Mouse (Mus musculus) limb, embryonic 14.5 days (tissue): ENCODE measurements around the gene Gm17359. TPM values are rescaled to one million over a fixed set of nuclear protein-coding genes. Genes with fewer than 3 reads are reported as not detected.
A peak's percentile ranks its signal among the peaks of the same experiment; 100 is the strongest.
"Not testable (repeated sequence)": the region's sequence is repeated elsewhere in the genome, so short reads cannot be mapped to it uniquely, and the experiment has no call there.

ENCODE experiments used
- ATAC-seq: fragments of 200-750 bp; cut with Nextera tagmentation; 2 replicates; pipeline ENCODE4 v1.8.0; 2017; ENCODE audit warnings: low read depth, moderate number of reproducible peaks, moderate TSS enrichment; ENCODE audit not compliant: low FRiP score
- DNase-seq: peaks from one replicate; pipeline ENCODE4 v3.0.0-alpha.2; 2015; ENCODE audit warnings: low spot score
- H3K27ac ChIP-seq: fragments of 300-500 bp; sonication (generic); replicated peaks from 2 replicates; pipeline ENCODE4 v1.5.1; 2014; ENCODE audit warnings: low read depth, mild to moderate bottlenecking, low read length, moderate library complexity, mixed read lengths
- H3K27me3 ChIP-seq: fragments of 300-500 bp; sonication (generic); 2 replicates; pipeline ENCODE4 v1.6.1; 2014; ENCODE audit warnings: low read length, mixed read lengths; ENCODE audit not compliant: control insufficient read depth, insufficient read depth
- H3K36me3 ChIP-seq: fragments of 300-500 bp; sonication (generic); 2 replicates; pipeline ENCODE4 v1.6.1; 2014; ENCODE audit warnings: mild to moderate bottlenecking, low read length, moderate library complexity, mixed read lengths; ENCODE audit not compliant: control insufficient read depth, insufficient read depth
- H3K4me1 ChIP-seq: fragments of 300-500 bp; sonication (generic); 2 replicates; pipeline ENCODE4 v1.6.1; 2014; ENCODE audit warnings: antibody characterized with exemption, low read length, mixed read lengths; ENCODE audit not compliant: control insufficient read depth, insufficient read depth
- H3K4me2 ChIP-seq: fragments of 300-500 bp; sonication (generic); replicated peaks from 2 replicates; pipeline ENCODE4 v1.6.1; 2014; ENCODE audit warnings: low read depth, mild to moderate bottlenecking, low read length, moderate library complexity; ENCODE audit not compliant: severe bottlenecking
- H3K4me3 ChIP-seq: fragments of 300-500 bp; sonication (generic); replicated peaks from 2 replicates; pipeline ENCODE4 v1.5.1; 2014; ENCODE audit warnings: low read length
- H3K9ac ChIP-seq: fragments of 300-500 bp; sonication (generic); 2 replicates; pipeline ENCODE4 v1.6.1; 2014; ENCODE audit warnings: mild to moderate bottlenecking, low read depth, low read length, moderate library complexity; ENCODE audit not compliant: severe bottlenecking
- H3K9me3 ChIP-seq: fragments of 300-500 bp; sonication (generic); 2 replicates; pipeline ENCODE4 v1.6.1; 2016; ENCODE audit warnings: low read length; ENCODE audit not compliant: control insufficient read depth
- POLR2A ChIP-seq: fragments of 200-500 bp; IDR thresholded peaks from 2 replicates; pipeline ENCODE4 v1.8.0; 2012; ENCODE audit warnings: inconsistent platforms, mild to moderate bottlenecking, moderate library complexity, borderline replicate concordance; ENCODE audit not compliant: insufficient read depth, insufficient read length; ENCODE audit errors: extremely low read depth
- WGBS: fragments of 180-500 bp; shearing (Covaris S2); extraction: QIAGEN DNeasy Blood & Tissue Kit; methylation state at CpG from one replicate; pipeline ENCODE4 v1.1.7; 2014; 5-methylcytosine and 5-hydroxymethylcytosine counted together
- polyA plus RNA-seq, 2 experiments: library from polyadenylated mRNA; depleted of rRNA in 1 of 2; stranded (reverse) in 1 of 2; unstranded in 1 of 2; fragments of >200 nt; fragmentation: Nextera tagmentation in 1 of 2; extraction: Ambion mirVana in 1 of 2; gene quantifications; 2 replicates each; pipeline versions ENCODE4 v1.2.1 to v1.2.3; 2012 to 2014

The Gm17359 gene
- polyA plus RNA-seq, 2 experiments: not detected

DNA sequence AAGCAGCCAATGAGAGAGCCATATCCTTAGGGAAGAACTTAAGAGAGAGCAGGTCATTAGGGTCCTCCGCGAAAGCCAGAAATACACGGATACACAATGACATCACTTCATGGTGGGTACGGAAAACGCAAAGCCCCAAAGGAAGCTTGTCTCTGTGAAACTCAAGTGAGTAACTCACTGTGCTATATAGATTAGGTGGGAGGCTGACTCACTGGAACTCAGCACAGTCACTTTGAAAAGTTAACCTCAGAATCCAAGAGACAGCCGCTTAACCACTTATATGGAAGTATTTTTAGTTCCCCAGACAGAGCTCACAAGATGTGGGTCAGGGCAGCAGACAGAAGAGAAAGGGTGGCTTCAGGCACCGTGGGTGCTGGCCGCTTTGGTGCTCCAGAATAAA is 108.6 kb downstream of the Gm17359 start:
- DNase-seq (no peak), ATAC-seq (no peak)
- Histone ChIP-seq H3K27ac (no peak overlapping the region), H3K36me3 (no peaks in the 10 kb centered on the region), H3K9me3 (no peaks in the 10 kb centered on the region), H3K27me3 (no peaks in the 10 kb centered on the region), H3K4me1 (0 out of 2 replicates have a peak, but pooled peaks cover 3% of the 10 kb centered on the region), H3K4me2 (no peak overlapping the region), H3K9ac (no peak overlapping the region), H3K4me3 (no peak overlapping the region)
- TF ChIP-seq POLR2A: no peak
- WGBS: 85% methylated on average over 8 of the region's 8 CpGs

DNA sequence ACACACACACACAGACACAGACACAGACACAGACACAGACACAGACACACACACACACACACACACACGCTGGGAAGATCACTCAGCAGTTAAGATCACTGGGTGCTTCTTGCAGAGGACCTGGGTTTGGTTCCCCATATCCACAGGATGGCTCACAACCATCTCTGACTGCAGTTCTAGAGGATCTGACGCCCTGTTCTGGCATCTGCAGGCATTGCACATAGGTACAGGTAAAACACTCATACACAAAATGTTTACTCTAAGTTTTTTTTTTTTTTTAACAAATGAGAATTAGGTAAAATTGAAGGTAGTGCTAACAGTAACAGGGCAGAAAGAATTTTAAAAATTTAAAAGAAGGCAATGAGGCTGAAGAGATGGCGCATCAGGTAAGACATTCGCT is 109.7 kb downstream of the Gm17359 start:
- H3K27me3 ChIP-seq: no peaks in the 10 kb centered on the region
- no peaks in the 10 kb centered on the region for H3K36me3 ChIP-seq
- WGBS: 92% methylated on average over 4 of the region's 4 CpGs
- no peak for TF ChIP-seq POLR2A
- H3K4me1 ChIP-seq: 0 out of 2 replicates have a peak, but pooled peaks cover 3% of the 10 kb centered on the region
- H3K4me2 ChIP-seq: no peak overlapping the region
- H3K9ac ChIP-seq: no peak overlapping the region
- no peak overlapping the region for H3K27ac ChIP-seq
- no peak overlapping the region for H3K4me3 ChIP-seq
- DNase-seq (no peak), ATAC-seq (no peak)
- H3K9me3 ChIP-seq: no peaks in the 10 kb centered on the region

DNA sequence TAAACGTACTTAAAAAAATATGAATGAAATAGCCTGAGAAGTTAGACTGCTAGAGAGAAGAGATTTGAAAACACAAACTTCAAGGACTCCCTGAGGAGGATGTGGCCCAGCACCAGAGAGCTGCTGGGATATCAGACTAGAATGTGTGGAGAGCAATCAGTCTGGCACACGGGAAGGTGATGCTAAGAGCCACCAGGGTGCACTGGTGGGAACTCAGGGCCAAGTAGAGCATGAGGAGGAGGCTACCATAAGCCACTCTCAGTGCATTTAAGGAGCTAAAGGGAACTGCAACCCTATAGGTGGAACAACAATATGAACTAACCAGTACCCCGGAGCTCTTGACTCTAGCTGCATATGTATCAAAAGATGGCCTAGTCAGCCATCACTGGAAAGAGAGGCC is 110.2 kb downstream of the Gm17359 start:
- not testable (repeated sequence) for H3K27ac ChIP-seq, ATAC-seq, H3K4me2 ChIP-seq, DNase-seq, H3K27me3 ChIP-seq, H3K4me3 ChIP-seq, H3K36me3 ChIP-seq, H3K9me3 ChIP-seq, H3K9ac ChIP-seq, H3K4me1 ChIP-seq
- 87% methylated on average over 3 of the region's 3 CpGs for WGBS

DNA sequence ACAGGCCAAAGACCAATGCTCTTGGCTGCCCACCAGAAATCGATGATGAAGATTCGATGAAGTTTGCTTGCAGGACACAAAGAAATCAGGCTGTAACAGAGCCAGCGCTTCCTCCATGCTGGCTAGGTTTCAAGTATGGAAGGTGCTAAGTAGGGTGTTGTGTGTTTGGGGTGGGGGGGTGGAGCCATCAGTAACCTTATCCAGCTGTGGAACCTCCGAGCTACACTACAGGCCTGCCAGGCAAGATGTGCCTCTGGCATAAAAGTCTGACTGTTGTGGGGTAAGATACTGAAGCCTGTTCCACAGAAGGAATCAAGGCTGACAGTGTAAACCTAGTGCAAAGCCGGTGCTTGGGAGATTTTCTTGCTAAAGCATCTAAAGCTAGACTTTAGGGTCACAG is 112.0 kb downstream of the Gm17359 start:
- ATAC-seq (peak; percentile 19; the same call in 1 of the 2 replicates), DNase-seq (no peak)
- no peak overlapping the region for H3K4me3 ChIP-seq
- H3K36me3 ChIP-seq: no peaks in the 10 kb centered on the region
- no peaks in the 10 kb centered on the region for H3K9me3 ChIP-seq
- 0 out of 2 replicates have a peak, but pooled peaks cover 3% of the 10 kb centered on the region for H3K4me1 ChIP-seq
- 64% methylated on average over 5 of the region's 5 CpGs for WGBS
- no peak overlapping the region for H3K9ac ChIP-seq
- H3K27ac ChIP-seq: no peak overlapping the region
- no peak for TF ChIP-seq POLR2A
- H3K27me3 ChIP-seq: no peaks in the 10 kb centered on the region
- H3K4me2 ChIP-seq: no peak overlapping the region

DNA sequence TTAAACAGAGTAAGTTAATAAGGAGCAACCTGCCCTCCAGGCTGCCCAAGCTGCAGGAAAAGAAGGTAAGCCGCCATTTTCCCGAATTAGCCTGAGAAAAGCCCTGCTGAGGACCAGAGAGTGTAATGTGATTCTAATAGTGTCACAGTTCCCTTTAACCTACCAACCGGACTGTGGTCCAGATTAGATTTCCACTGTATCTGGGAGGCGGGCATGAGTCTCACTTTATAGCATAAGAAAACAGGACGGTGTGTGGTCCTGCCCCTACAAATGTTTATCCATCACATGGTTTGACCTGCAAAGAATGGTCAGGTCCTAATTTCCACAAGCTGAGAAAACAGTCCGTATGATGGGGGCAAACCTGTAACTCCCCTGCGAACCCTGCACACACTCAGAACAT is 112.9 kb downstream of the Gm17359 start:
- ATAC-seq: no peak
- H3K4me2 ChIP-seq: no peak overlapping the region
- no peak for TF ChIP-seq POLR2A
- H3K27me3 ChIP-seq: no peaks in the 10 kb centered on the region
- H3K4me3 ChIP-seq: no peak overlapping the region
- no peaks in the 10 kb centered on the region for H3K36me3 ChIP-seq
- DNase-seq: no peak
- 0 out of 2 replicates have a peak, but pooled peaks cover 3% of the 10 kb centered on the region for H3K4me1 ChIP-seq
- WGBS: 64% methylated on average over 7 of the region's 7 CpGs
- H3K27ac ChIP-seq: no peak overlapping the region
- H3K9me3 ChIP-seq: no peaks in the 10 kb centered on the region
- H3K9ac ChIP-seq: no peak overlapping the region

DNA sequence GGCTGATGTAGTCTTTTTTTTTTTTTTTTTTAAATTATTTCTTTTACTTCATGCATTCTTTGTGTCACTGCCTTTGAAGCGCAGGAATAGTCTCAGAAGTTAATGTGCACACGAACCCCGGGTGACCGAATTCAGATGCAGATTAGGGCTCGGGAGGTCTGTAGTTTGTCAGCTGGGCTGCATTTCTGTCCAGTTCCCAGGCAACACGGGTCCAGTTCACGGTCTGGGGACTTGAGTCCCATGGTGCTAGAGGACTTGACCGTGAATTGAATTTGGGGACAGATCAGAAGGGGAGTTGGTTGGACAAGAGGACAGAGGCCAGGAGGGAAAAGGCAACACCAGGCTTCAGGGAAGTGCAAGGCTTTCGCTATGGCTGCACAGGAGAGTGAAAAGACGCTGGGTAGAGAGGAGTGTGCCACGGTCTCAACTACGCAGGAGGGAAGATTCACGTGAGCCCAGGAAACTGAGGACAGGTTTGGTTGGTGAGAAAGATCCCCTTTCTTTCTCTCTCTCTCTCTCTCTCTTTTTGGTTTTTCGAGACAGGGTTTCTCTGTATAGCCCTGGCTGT is 116.3 kb downstream of the Gm17359 start:
- no peak for ATAC-seq

More for the DNA sequence above, 116.3 kb downstream of the Gm17359 start:
- Histone ChIP-seq H3K4me2 (no peak overlapping the region), H3K4me1 (0 out of 2 replicates have a peak, but pooled peaks cover 3% of the 10 kb centered on the region), H3K9ac (no peak overlapping the region), H3K27me3 (no peaks in the 10 kb centered on the region), H3K9me3 (no peaks in the 10 kb centered on the region), H3K36me3 (no peaks in the 10 kb centered on the region), H3K27ac (no peak overlapping the region), H3K4me3 (no peak overlapping the region)
- TF ChIP-seq POLR2A: no peak
- no peak for DNase-seq
- 86% methylated on average over 14 of the region's 14 CpGs for WGBS
